Mouse (Mus musculus) hindbrain, embryonic 13.5 days (tissue): ENCODE measurements at regions not wholly inside any gene's neighbourhood (a gene's known extent, or its start where the extent isn't known, plus 50 kb on each side); places are given as distances from the start of the nearest gene placed in this dataset.

Experiments used
- ATAC-seq: fragments of 200-750 bp; cut with Nextera tagmentation; 2 replicates; pipeline ENCODE4 v1.8.0; 2017; ENCODE audit warnings: moderate TSS enrichment; ENCODE audit not compliant: low FRiP score
- H3K27ac ChIP-seq: fragments of 300-500 bp; sonication (generic); 2 replicates; pipeline ENCODE4 v1.5.1; 2015; ENCODE audit warnings: inconsistent platforms, mild to moderate bottlenecking, moderate library complexity
- H3K27me3 ChIP-seq: fragments of 300-500 bp; sonication (generic); 2 replicates; pipeline ENCODE4 v1.6.1; 2015; ENCODE audit warnings: mild to moderate bottlenecking, inconsistent platforms
- H3K36me3 ChIP-seq: fragments of 300-500 bp; sonication (generic); 2 replicates; pipeline ENCODE4 v1.6.1; 2015; ENCODE audit warnings: mild to moderate bottlenecking, inconsistent platforms
- H3K4me1 ChIP-seq: fragments of 300-500 bp; sonication (generic); replicated peaks from 2 replicates; pipeline ENCODE4 v1.6.1; 2015; ENCODE audit warnings: inconsistent platforms
- H3K4me2 ChIP-seq: fragments of 300-500 bp; sonication (generic); 2 replicates; pipeline ENCODE4 v1.6.1; 2015; ENCODE audit warnings: inconsistent platforms, mild to moderate bottlenecking, moderate library complexity
- H3K4me3 ChIP-seq: fragments of 300-500 bp; sonication (generic); 2 replicates; pipeline ENCODE4 v1.5.1; 2015; ENCODE audit warnings: mild to moderate bottlenecking, inconsistent platforms
- H3K9ac ChIP-seq: fragments of 300-500 bp; sonication (generic); 2 replicates; pipeline ENCODE4 v1.6.1; 2015; ENCODE audit warnings: mild to moderate bottlenecking, inconsistent platforms
- H3K9me3 ChIP-seq: fragments of 300-500 bp; sonication (generic); 2 replicates; pipeline ENCODE4 v1.6.1; 2016; ENCODE audit warnings: inconsistent platforms
- WGBS: fragments of 180-500 bp; shearing (Covaris S2); methylation state at CpG from one replicate; pipeline ENCODE4 v1.1.7; 2015; 5-methylcytosine and 5-hydroxymethylcytosine counted together

DNA sequence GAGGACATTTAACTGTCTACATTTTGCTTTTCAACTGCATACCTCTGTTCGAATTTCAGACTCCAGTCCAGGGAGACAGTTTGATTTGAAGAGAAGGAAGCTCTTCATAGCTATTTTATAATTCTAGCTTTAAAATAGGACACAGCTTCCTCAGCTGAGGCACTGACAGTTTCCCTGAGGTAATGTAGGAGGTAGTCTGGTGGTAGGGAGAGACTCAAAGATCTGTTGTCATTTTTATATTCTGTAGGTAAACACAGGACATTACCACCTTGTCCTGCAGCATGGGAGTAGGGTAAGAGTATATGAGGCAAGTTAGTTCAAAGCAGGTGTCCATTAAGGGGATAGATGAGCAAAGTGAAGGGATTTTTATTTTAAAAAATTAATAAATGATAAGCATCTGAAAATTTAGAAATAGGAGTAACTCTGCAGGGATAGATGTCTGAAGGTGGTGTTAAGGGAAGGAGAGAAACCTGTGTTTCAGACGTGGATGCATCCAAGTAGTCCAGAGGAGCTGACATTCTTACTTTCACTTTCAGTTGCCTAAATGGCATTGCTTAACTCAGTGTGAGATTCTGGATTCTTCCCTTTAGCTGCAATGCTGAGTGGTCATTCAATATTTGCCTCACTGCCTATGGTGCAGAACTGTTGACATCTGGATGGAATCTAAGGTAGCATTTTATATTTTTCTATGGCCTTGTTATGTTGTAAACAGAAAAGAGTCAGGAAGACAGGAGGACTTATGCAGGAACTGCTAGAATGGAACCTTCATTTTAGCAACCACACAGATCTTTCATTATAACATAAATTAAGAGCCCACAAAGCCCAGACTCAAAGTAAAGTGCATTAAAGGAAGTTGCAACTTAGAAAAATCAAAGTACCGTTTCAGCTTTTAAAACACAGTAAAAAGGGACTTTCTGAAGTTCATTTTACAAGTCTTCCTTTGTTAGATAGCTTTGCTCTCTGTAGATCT is 126.3 kb upstream of the Syt1 start:
- no peaks in the 10 kb centered on the region for H3K27me3 ChIP-seq
- no peak overlapping the region for H3K9ac ChIP-seq
- no peak overlapping the region for H3K4me3 ChIP-seq
- no peaks in the 10 kb centered on the region for H3K4me1 ChIP-seq
- WGBS: 81% methylated on average over 3 of the region's 3 CpGs
- no peak overlapping the region for H3K27ac ChIP-seq
- no peak for ATAC-seq
- no peak overlapping the region for H3K4me2 ChIP-seq
- no peaks in the 10 kb centered on the region for H3K36me3 ChIP-seq
- H3K9me3 ChIP-seq: no peaks in the 10 kb centered on the region

DNA sequence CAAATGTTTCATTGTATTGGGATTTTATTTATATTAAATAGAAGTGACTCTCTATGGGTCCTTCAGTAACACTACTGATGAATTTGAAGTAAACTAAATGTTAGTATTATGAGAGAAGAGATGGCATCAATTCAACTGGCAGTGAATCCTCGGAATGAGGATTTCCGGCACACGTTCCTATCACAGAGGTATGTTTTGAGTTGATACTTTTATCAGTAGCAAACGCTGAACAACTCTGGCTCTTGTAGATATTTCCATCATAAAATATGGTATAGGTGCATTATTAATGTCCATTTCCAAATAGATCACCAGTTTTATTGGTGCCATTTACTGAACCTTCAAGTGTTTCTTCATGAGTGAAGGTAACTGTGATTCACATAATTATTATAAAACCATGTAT is 123.7 kb upstream of the Syt1 start:
- 97% methylated on average over 4 of the region's 4 CpGs for WGBS

DNA sequence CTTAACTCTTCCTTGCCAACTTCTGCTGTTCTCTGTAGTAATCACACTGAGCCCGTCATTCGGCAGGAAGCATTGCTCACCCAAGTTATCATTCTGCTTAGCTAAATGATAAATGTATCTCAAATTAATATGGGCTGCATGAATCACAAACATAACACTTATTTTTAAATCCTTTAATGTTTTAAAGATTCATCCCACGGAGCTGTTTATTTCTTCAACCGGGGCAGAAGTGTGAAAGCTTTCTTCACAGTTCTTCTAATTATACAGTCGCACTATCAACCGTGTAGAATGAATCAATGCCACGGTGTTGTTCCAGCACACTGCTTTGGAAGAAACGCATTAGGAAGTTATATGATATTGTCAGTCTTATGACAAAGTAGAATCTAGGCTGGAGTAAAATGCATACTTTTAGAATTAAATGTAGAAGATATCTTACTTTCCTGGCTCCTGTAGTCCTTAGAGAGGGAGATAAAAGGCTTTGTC is 121.3 kb upstream of the Syt1 start:
- WGBS: 69% methylated on average over 8 of the region's 8 CpGs
- Histone ChIP-seq H3K9ac (no peak overlapping the region), H3K27me3 (no peaks in the 10 kb centered on the region), H3K4me1 (no peaks in the 10 kb centered on the region), H3K4me3 (no peak overlapping the region), H3K4me2 (no peak overlapping the region), H3K36me3 (no peaks in the 10 kb centered on the region), H3K9me3 (no peaks in the 10 kb centered on the region), H3K27ac (no peak overlapping the region)
- no peak for ATAC-seq

More for the DNA sequence above, 123.7 kb upstream of the Syt1 start:
- Histone ChIP-seq H3K9ac (no peak overlapping the region), H3K36me3 (no peaks in the 10 kb centered on the region), H3K27ac (no peak overlapping the region), H3K27me3 (no peaks in the 10 kb centered on the region), H3K9me3 (no peaks in the 10 kb centered on the region), H3K4me1 (no peaks in the 10 kb centered on the region), H3K4me2 (no peak overlapping the region), H3K4me3 (no peak overlapping the region)
- ATAC-seq: no peak

DNA sequence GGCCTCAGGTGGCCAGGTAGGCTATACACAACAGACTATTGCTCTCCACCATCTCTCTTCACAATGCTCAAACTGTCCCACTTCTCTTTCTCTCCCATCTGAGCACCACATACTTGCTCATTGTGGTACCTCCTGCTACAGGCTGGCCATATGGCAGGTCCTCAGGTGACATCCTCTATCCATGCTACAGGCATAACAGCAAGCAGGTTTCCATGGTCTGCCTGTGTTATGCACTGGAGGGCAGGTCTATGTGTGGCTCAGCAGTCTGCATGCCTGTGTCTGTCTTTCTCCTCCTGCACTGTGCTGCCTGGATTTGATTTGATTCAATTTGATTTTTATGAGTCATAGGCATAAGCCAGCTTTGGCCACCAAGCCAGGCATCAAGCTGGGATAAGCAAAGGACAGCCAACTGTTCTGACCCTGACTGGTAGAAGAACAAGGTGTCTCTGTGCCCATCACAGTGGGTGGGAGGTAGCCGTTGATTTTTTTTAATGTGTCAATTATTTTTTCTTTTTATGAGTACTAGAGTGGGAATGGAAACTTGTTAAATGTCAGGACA is 118.8 kb upstream of the Syt1 start:
- Histone ChIP-seq H3K9ac (no peak overlapping the region), H3K4me2 (no peak overlapping the region), H3K4me3 (no peak overlapping the region), H3K9me3 (no peaks in the 10 kb centered on the region), H3K27ac (no peak overlapping the region), H3K36me3 (no peaks in the 10 kb centered on the region), H3K4me1 (no peaks in the 10 kb centered on the region), H3K27me3 (no peaks in the 10 kb centered on the region)
- ATAC-seq: no peak
- WGBS: 86% methylated on average over 1 of the region's 1 CpGs

DNA sequence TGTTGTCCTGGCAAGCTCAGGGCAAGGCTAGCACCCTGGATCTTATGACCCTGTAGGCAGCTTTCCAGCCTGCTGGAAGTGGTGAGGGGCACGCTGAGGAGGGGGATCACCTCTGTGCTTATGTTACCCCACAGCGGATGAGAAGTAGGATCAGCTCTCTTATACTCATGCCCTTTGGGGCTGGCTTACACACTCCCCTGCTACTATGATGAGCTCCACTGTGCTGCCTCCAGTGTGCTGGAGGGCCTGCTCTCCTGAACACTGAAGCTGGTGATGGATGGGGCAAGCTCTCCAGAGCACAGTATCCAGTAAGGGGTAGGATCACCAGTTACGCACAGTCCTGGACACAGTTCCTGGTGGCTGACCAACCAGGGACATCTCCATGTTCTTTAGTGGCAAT is 118.3 kb upstream of the Syt1 start:
- no peak for ATAC-seq
- 92% methylated on average over 3 of the region's 3 CpGs for WGBS

DNA sequence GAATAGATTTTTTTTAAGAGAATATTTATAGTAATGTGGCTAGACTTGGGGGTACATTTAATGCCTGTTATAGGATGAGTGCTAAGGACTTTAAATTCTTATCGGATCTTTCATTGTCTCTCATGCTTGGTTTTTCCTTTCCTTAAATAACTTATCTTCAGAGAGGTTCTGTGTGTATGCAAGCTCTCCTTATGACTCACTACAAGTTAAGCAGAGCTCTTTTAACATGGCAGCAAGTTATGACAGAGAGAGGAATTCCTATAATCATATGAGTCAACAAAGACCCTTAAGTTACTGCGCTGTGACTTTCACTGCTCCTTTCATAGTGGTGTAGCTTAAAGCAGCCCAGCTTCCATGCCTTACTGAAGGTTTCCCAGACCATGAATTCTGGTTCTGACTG is 115.9 kb upstream of the Syt1 start:
- H3K4me1 ChIP-seq: no peaks in the 10 kb centered on the region
- H3K4me3 ChIP-seq: no peak overlapping the region
- no peaks in the 10 kb centered on the region for H3K36me3 ChIP-seq
- no peak overlapping the region for H3K27ac ChIP-seq
- 94% methylated on average over 2 of the region's 2 CpGs for WGBS
- no peak overlapping the region for H3K4me2 ChIP-seq
- no peak overlapping the region for H3K9ac ChIP-seq
- no peaks in the 10 kb centered on the region for H3K9me3 ChIP-seq
- ATAC-seq: no peak
- H3K27me3 ChIP-seq: no peaks in the 10 kb centered on the region

More for the DNA sequence above, 118.3 kb upstream of the Syt1 start:
- Histone ChIP-seq H3K27ac (no peak overlapping the region), H3K9me3 (no peaks in the 10 kb centered on the region), H3K36me3 (no peaks in the 10 kb centered on the region), H3K4me2 (no peak overlapping the region), H3K4me3 (no peak overlapping the region), H3K27me3 (no peaks in the 10 kb centered on the region), H3K9ac (no peak overlapping the region), H3K4me1 (no peaks in the 10 kb centered on the region)

DNA sequence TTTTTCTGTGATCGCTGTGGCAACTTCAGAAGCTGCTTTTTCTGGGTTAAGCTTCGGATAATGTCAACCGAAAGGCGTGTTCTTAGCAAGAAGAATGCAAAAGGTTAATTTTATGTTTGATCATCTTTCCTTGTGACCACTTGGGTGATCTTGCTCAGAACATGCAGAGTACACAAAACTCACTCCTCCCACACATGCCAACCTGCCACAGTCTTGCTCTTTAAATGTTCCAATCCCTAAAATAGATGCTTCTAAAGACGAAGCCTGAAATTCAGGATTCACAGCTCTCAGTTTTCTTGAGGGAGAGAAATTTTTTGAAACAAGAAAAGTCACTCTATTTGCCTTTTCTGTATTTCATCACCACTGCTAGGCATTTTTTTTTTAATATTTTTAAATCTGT is 106.4 kb upstream of the Syt1 start:
- no peak overlapping the region for H3K9ac ChIP-seq
- H3K9me3 ChIP-seq: no peaks in the 10 kb centered on the region
- H3K4me3 ChIP-seq: no peak overlapping the region
- no peak overlapping the region for H3K27ac ChIP-seq
- no peaks in the 10 kb centered on the region for H3K4me1 ChIP-seq
- H3K4me2 ChIP-seq: no peak overlapping the region
- no peaks in the 10 kb centered on the region for H3K27me3 ChIP-seq
- ATAC-seq: no peak
- no peaks in the 10 kb centered on the region for H3K36me3 ChIP-seq
- WGBS: 92% methylated on average over 5 of the region's 5 CpGs

DNA sequence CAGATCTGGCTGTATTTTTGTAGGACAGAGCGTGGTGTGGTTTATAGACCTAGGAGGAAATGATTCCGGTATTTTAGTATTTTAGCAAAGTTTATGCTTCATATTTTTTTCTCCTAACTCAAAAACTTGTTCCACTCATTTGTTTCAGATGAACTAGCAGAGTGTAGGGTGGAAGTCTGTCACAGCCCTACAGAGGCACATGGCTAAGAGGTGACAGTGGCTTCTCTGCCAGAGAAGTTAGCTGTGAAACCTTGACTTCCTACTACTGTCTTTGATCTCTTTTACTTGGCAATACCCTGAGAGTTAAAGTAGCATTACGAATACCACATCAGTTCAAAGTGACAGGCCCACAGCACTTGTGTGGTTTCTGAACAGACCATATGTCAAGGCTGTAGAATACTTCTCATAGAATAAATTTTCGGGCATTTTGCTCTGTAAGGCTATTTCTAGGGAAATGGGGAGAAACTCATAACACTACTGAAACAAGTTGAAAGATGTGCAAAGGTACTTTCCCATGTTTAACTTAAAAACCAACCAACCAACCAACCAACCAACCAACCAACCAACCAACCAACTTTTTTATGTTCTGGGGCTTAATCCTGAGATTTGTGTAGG is 104.3 kb upstream of the Syt1 start:
- Histone ChIP-seq H3K27ac (no peak overlapping the region), H3K4me1 (no peaks in the 10 kb centered on the region), H3K36me3 (no peaks in the 10 kb centered on the region), H3K9ac (no peak overlapping the region), H3K9me3 (no peaks in the 10 kb centered on the region), H3K27me3 (no peaks in the 10 kb centered on the region), H3K4me3 (no peak overlapping the region), H3K4me2 (no peak overlapping the region)
- ATAC-seq: no peak
- 90% methylated on average over 4 of the region's 4 CpGs for WGBS

DNA sequence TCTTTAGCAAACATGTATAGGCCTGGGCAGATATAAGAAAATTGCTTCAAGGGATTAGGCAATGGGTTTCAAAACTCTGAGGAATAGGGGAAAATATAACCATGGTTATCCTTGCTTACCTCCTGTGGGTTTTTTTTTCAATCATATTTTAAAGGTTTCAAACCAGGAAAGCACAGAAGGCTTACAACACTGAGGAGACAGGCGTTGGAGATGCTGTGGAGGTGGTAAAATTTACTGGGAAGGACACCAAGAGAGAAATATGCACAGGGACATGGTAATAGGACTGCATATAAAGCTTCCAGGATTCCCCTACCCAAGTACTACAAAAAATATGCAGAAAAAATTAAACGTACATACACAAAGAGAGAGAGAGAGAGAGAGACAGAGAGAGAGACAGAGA is 95.0 kb upstream of the Syt1 start:
- no peak overlapping the region for H3K4me2 ChIP-seq
- ATAC-seq: no peak
- no peak overlapping the region for H3K9ac ChIP-seq
- no peak overlapping the region for H3K4me3 ChIP-seq
- H3K9me3 ChIP-seq: no peaks in the 10 kb centered on the region
- no peaks in the 10 kb centered on the region for H3K36me3 ChIP-seq
- H3K27me3 ChIP-seq: no peaks in the 10 kb centered on the region
- no peak overlapping the region for H3K27ac ChIP-seq
- H3K4me1 ChIP-seq: no peaks in the 10 kb centered on the region
- WGBS: 90% methylated on average over 2 of the region's 2 CpGs

DNA sequence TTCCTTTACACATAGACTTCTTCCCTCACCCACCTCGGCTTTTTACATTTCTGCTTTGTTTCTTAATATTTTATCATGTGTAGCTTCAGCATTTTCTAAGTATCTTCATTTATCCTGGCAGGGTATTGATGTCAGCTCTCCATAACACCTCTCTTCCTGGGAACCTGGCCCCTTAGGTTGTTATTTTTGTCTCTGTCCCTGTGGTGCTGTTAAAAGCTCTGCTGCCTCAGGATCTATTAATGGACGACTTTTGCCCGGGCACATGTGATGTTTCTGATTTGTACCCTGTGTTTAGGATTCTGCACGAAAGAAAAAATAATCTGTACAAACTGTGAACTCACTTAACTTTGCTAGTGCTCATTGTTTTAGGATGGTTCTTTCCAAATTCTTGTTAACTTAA is 81.4 kb upstream of the Syt1 start:
- Histone ChIP-seq H3K27ac (no peak overlapping the region), H3K36me3 (no peaks in the 10 kb centered on the region), H3K4me2 (no peak overlapping the region), H3K9ac (no peak overlapping the region), H3K4me1 (no peaks in the 10 kb centered on the region), H3K27me3 (no peaks in the 10 kb centered on the region), H3K9me3 (no peaks in the 10 kb centered on the region), H3K4me3 (no peak overlapping the region)
- 77% methylated on average over 4 of the region's 4 CpGs for WGBS
- no peak for ATAC-seq

DNA sequence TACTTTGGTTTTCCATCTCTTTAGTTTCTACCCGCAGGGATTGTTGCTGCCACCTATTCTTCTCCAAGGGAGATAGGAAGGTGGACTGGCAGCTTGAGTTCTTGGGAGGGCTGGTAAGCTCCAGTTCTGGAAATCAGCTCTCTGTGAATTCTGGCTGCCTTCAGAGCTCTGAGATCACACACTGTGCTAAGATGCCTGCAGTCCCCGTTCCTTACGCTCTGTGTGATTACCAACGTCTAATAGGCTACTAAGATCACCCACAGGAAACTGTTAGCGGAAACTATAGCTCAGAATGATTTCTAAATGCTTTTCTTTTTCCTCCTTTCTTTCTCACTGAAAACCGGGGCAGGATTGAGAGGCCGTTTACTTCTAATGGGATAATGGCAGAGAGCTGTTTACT is 69.0 kb upstream of the Syt1 start:
- Histone ChIP-seq H3K36me3 (no peaks in the 10 kb centered on the region), H3K9me3 (no peaks in the 10 kb centered on the region), H3K4me1 (no peaks in the 10 kb centered on the region), H3K27ac (no peak overlapping the region), H3K9ac (no peak overlapping the region), H3K27me3 (no peaks in the 10 kb centered on the region), H3K4me3 (no peak overlapping the region), H3K4me2 (no peak overlapping the region)
- no peak for ATAC-seq
- WGBS: 53% methylated on average over 7 of the region's 7 CpGs

DNA sequence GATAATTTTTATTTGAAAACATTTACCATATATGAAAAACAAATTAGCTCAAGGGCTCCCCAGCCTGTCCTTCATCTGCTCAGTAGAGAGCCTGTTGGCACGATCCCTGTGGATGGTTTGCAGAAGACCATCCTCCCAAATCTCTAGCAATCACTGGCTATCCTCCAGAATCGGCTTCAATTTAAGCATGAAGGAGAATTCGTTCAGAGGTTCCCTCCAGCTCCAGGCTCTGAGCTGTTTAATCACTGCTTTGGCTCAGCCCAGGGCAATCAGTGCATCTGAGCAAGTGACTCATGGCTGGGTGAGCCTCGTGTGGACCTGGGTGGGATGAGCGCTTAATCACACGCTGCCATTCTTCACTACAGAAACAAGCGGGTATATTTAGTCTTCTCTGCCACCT is 63.4 kb upstream of the Syt1 start:
- Histone ChIP-seq H3K9me3 (no peaks in the 10 kb centered on the region), H3K4me1 (no peaks in the 10 kb centered on the region), H3K27me3 (no peaks in the 10 kb centered on the region), H3K36me3 (no peaks in the 10 kb centered on the region), H3K4me3 (no peak overlapping the region), H3K4me2 (no peak overlapping the region), H3K9ac (no peak overlapping the region), H3K27ac (no peak overlapping the region)
- ATAC-seq: no peak
- 84% methylated on average over 7 of the region's 7 CpGs for WGBS
